ENCODE assay signal across 29 mouse cellular contexts in the genomic region with DNA sequence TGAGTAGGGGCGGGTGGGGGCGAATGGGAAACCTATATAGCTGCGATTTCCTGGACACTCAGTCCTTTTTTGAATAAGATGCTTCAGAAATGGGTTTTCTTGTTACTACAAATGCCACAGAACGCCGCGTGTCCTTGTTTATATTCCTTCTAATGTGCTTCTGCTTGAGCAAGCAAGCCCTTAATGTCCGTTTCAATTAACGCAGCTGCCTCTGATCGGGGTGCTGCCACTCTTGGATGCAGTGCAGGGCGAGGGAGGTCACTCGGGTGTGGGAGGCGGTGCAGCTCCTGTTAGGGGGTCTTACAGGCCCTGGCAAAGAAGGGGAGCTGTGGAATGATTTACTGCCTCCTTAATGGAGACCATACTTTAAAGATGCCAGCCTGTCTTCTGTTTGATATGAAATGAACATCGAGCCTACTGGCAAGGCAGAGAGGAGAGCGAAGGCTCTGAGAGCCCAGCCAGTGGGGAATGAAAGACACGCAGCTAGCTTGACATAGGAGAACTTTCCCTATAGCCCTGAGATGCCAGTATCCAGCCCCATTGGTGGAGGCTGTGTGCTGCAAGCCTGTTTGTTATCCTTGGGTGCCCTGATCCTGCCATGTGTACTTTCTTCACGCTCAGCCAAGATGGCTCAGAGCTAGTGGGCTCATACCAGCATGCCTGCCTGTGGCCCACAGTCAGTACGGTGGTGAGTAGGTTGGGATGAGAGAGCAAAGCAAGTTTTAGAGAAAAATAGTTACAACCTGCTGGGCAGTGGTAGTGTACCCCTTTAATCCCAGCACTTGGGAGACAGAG. TPM values are rescaled to one million over a fixed set of nuclear protein-coding genes. Genes with fewer than 3 reads are reported as not detected.
DNase-seq lines count a peak whose midpoint lies in the region; ATAC-seq and TF ChIP-seq lines count a peak whose summit lies in the region.
"Had no signal": no experiment of that assay in that cellular context is flagged by ENCODE, and none has a peak within 500 bp of the region (broad histone marks: within the 10 kb centered on the region; RNA-seq: fewer than 3 reads in every experiment).

No protein-coding gene starts in this region.

- WGBS in hindbrain, embryonic 13.5 days: 52% methylated on average over 17 of the region's 17 CpGs
- WGBS in hindbrain, embryonic 12.5 days: 64% methylated on average over 17 of the region's 17 CpGs
- 79% methylated on average over 17 of the region's 17 CpGs for WGBS in liver, embryonic 11.5 days
- WGBS in liver, embryonic 12.5 days (ENCODE audit: insufficient replicate concordance): 74% methylated on average over 17 of the region's 17 CpGs

- peak; percentile 28 to 37 for DNase-seq in cerebellum, postnatal 10 days
- DNase-seq in liver, embryonic 11.5 days (ENCODE audit: low spot score): no peak
- DNase-seq in testis, postnatal 14 days (ENCODE audit: low spot score): no peak
- DNase-seq: adrenal gland, postnatal 14 days; gastrocnemius, postnatal 36 days; heart, adult 2 months; heart, postnatal 10 days; kidney, postnatal 14 days; liver; right cerebral cortex, postnatal 25 days; thymus, adult 18-20 months; thymus, postnatal 25 days had no signal

- H3K9me3 ChIP-seq in hindbrain, embryonic 13.5 days: no peaks in the 10 kb centered on the region
- no peaks in the 10 kb centered on the region for H3K9me3 ChIP-seq in hindbrain, embryonic 12.5 days (replicated peaks)
- H3K9me3 ChIP-seq in liver, embryonic 11.5 days (ENCODE audit: control insufficient read depth, low read length): no peaks in the 10 kb centered on the region
- no peaks in the 10 kb centered on the region for H3K9me3 ChIP-seq in liver, embryonic 12.5 days (replicated peaks)
- H3K9me3 ChIP-seq: forebrain, embryonic 15.5 days; G1E; heart, embryonic 13.5 days; lung, embryonic 15.5 days; stomach, embryonic 15.5 days had no signal

- no peak overlapping the region for H3K9ac ChIP-seq in hindbrain, embryonic 13.5 days
- H3K9ac ChIP-seq in hindbrain, embryonic 12.5 days: no peak overlapping the region
- 0 out of 2 replicates have a peak overlapping the region, but pooled peaks have one; percentile 9 for H3K9ac ChIP-seq in liver, embryonic 11.5 days (ENCODE audit: low read depth, low read length)
- H3K9ac ChIP-seq in liver, embryonic 12.5 days: no peak overlapping the region
- H3K9ac ChIP-seq: forebrain, embryonic 15.5 days; heart, embryonic 13.5 days; lung, embryonic 15.5 days; stomach, embryonic 15.5 days had no signal

- H3K4me3 ChIP-seq in hindbrain, embryonic 13.5 days: no peak overlapping the region
- no peak overlapping the region for H3K4me3 ChIP-seq in hindbrain, embryonic 12.5 days
- H3K4me3 ChIP-seq in liver, embryonic 11.5 days (ENCODE audit: low read depth, low read length): no peak overlapping the region
- H3K4me3 ChIP-seq in liver, embryonic 12.5 days: no peak overlapping the region
- H3K4me3 ChIP-seq in testis, adult 2 months (ENCODE audit: control insufficient read depth, low read depth, low read length): peak overlapping the region; percentile 55
- H3K4me3 ChIP-seq: forebrain, embryonic 15.5 days; gastrocnemius, adult 2 months; heart, adult 2 months; heart, embryonic 13.5 days; lung, embryonic 15.5 days; stomach, embryonic 15.5 days had no signal

- ATAC-seq in cerebellum, adult (ENCODE audit: insufficient number of reproducible peaks, low FRiP score, low TSS enrichment): no peak
- no peak for ATAC-seq in hindbrain, embryonic 13.5 days (ENCODE audit: low FRiP score)
- ATAC-seq in hindbrain, embryonic 12.5 days (ENCODE audit: low FRiP score): no peak
- no peak for ATAC-seq in liver, embryonic 11.5 days (replicated peaks; ENCODE audit: low FRiP score)
- ATAC-seq in liver, embryonic 12.5 days: no peak
- ATAC-seq: forebrain, embryonic 15.5 days; inflammation-experienced regulatory T-cells, adult 6 months had no signal

- TF ChIP-seq POLR2A in testis, adult 2 months (IDR thresholded peaks at IDR 0.05; ENCODE audit: control insufficient read depth, low read depth, low read length): no peak

- H3K4me2 ChIP-seq in hindbrain, embryonic 13.5 days: no peak overlapping the region
- H3K4me2 ChIP-seq in hindbrain, embryonic 12.5 days (replicated peaks): no peak overlapping the region
- H3K4me2 ChIP-seq in liver, embryonic 11.5 days: no peak overlapping the region
- H3K4me2 ChIP-seq in liver, embryonic 12.5 days: no peak overlapping the region
- H3K4me2 ChIP-seq: forebrain, embryonic 15.5 days; heart, embryonic 13.5 days; lung, embryonic 15.5 days; midbrain, embryonic 11.5 days; stomach, embryonic 15.5 days had no signal

- peaks cover 31% of the 10 kb centered on the region for H3K4me1 ChIP-seq in hindbrain, embryonic 13.5 days (replicated peaks)
- peaks cover 29% of the 10 kb centered on the region for H3K4me1 ChIP-seq in hindbrain, embryonic 12.5 days
- H3K4me1 ChIP-seq in liver, embryonic 11.5 days (replicated peaks; ENCODE audit: control insufficient read depth, insufficient read depth, low read length): peaks cover 17% of the 10 kb centered on the region
- H3K4me1 ChIP-seq in liver, embryonic 12.5 days: peaks cover 39% of the 10 kb centered on the region
- H3K4me1 ChIP-seq in testis, adult 2 months (ENCODE audit: control insufficient read depth, insufficient read depth, low read length): peaks cover 4% of the 10 kb centered on the region; the same call in 1 of the 2 replicates
- H3K4me1 ChIP-seq: lung, embryonic 15.5 days; stomach, embryonic 15.5 days had no signal

- no peaks in the 10 kb centered on the region for H3K36me3 ChIP-seq in hindbrain, embryonic 13.5 days
- H3K36me3 ChIP-seq in hindbrain, embryonic 12.5 days: no peaks in the 10 kb centered on the region
- H3K36me3 ChIP-seq in liver, embryonic 11.5 days (ENCODE audit: control insufficient read depth, insufficient read depth, low read length): no peaks in the 10 kb centered on the region
- H3K36me3 ChIP-seq in liver, embryonic 12.5 days: no peaks in the 10 kb centered on the region
- no peaks in the 10 kb centered on the region for H3K36me3 ChIP-seq in testis, adult 2 months (ENCODE audit: control insufficient read depth, insufficient read depth, low read length)
- H3K36me3 ChIP-seq: forebrain, embryonic 15.5 days; G1E; heart, embryonic 13.5 days; lung, embryonic 15.5 days; stomach, embryonic 15.5 days had no signal

- TF ChIP-seq CTCF in testis, adult 2 months (IDR thresholded peaks at IDR 0.05; ENCODE audit: control insufficient read depth, insufficient read depth, insufficient replicate concordance, low read depth, low read length): no peak

- no peaks in the 10 kb centered on the region for H3K27me3 ChIP-seq in hindbrain, embryonic 13.5 days
- H3K27me3 ChIP-seq in hindbrain, embryonic 12.5 days: no peaks in the 10 kb centered on the region
- no peaks in the 10 kb centered on the region for H3K27me3 ChIP-seq in liver, embryonic 11.5 days (replicated peaks; ENCODE audit: control insufficient read depth, insufficient read depth, low read length)
- H3K27me3 ChIP-seq in liver, embryonic 12.5 days (replicated peaks): peaks cover 18% of the 10 kb centered on the region
- H3K27me3 ChIP-seq in testis, adult 2 months (ENCODE audit: control insufficient read depth, insufficient read depth, low read length): no peaks in the 10 kb centered on the region
- H3K27me3 ChIP-seq: forebrain, embryonic 15.5 days; heart, embryonic 13.5 days; lung, embryonic 15.5 days; stomach, embryonic 15.5 days had no signal

- peak overlapping the region; percentile 31; the same call in 1 of the 2 replicates for H3K27ac ChIP-seq in hindbrain, embryonic 13.5 days
- H3K27ac ChIP-seq in hindbrain, embryonic 12.5 days: no peak overlapping the region
- H3K27ac ChIP-seq in liver, embryonic 11.5 days (ENCODE audit: low read depth, low read length): no peak overlapping the region
- no peak overlapping the region for H3K27ac ChIP-seq in liver, embryonic 12.5 days
- no peak overlapping the region for H3K27ac ChIP-seq in testis, adult 2 months (ENCODE audit: control insufficient read depth, insufficient read depth, low read depth, low read length)
- H3K27ac ChIP-seq: forebrain, embryonic 15.5 days; heart, adult 2 months; heart, embryonic 13.5 days; lung, embryonic 15.5 days; stomach, embryonic 15.5 days had no signal

RNA-seq across cellular contexts. Expression of a gene that starts 7.8 kb away (rescaled TPM):
- polyA plus RNA-seq in hindbrain, embryonic 13.5 days (2015; fragmentation: Nextera tagmentation; extraction: Ambion mirVana): 25.3 and 27.5 TPM in 2 replicates
- 34.1 and 37.7 TPM in 2 replicates for polyA plus RNA-seq in hindbrain, embryonic 12.5 days (2016; fragmentation: Nextera tagmentation; extraction: Ambion mirVana)
- 59.5 and 66.2 TPM in 2 replicates for polyA plus RNA-seq in liver, embryonic 11.5 days (2014; fragmentation: Nextera tagmentation; extraction: Ambion mirVana)
- 29.6 and 37.1 TPM in 2 replicates for polyA plus RNA-seq in liver, embryonic 12.5 days (2016; fragmentation: Nextera tagmentation; extraction: Ambion mirVana)
- 62.8 and 64.0 TPM in 2 replicates for polyA plus RNA-seq in testis, adult 2 months (2012; rRNA removed)

RNA-seq across cellular contexts. Expression of a gene that starts 8.1 kb away (rescaled TPM):
- polyA plus RNA-seq in hindbrain, embryonic 13.5 days (2015; fragmentation: Nextera tagmentation; extraction: Ambion mirVana): 1.4 TPM in 2 replicates
- 1.7 and 3.0 TPM in 2 replicates for polyA plus RNA-seq in hindbrain, embryonic 12.5 days (2016; fragmentation: Nextera tagmentation; extraction: Ambion mirVana)
- polyA plus RNA-seq in liver, embryonic 11.5 days (2014; fragmentation: Nextera tagmentation; extraction: Ambion mirVana): 0.62 TPM in 1 of 2 replicates, not detected in the other
- 0.29 and 0.36 TPM in 2 replicates for polyA plus RNA-seq in liver, embryonic 12.5 days (2016; fragmentation: Nextera tagmentation; extraction: Ambion mirVana)
- 1.4 and 2.9 TPM in 2 replicates for polyA plus RNA-seq in testis, adult 2 months (2012; rRNA removed)
- polyA plus RNA-seq: heart, adult 2 months; inflammation-experienced regulatory T-cells, adult 6 months; kidney, adult 2 months; liver, embryonic 16.5 days; lung, embryonic 15.5 days had no signal

RNA-seq across cellular contexts. Expression of a gene that starts 13.2 kb away (rescaled TPM):
- polyA plus RNA-seq in hindbrain, embryonic 13.5 days (2015; fragmentation: Nextera tagmentation; extraction: Ambion mirVana): not detected in 2 replicates
- polyA plus RNA-seq in hindbrain, embryonic 12.5 days (2016; fragmentation: Nextera tagmentation; extraction: Ambion mirVana): 0.36 TPM in 1 of 2 replicates, not detected in the other
- polyA plus RNA-seq in liver, embryonic 11.5 days (2014; fragmentation: Nextera tagmentation; extraction: Ambion mirVana): not detected in 2 replicates
- not detected in 2 replicates for polyA plus RNA-seq in liver, embryonic 12.5 days (2016; fragmentation: Nextera tagmentation; extraction: Ambion mirVana)
- not detected in 2 replicates for polyA plus RNA-seq in testis, adult 2 months (2012; rRNA removed)
- polyA plus RNA-seq: embryonic facial prominence, embryonic 11.5 days; forebrain, embryonic 15.5 days; G1E; heart, adult 2 months; heart, embryonic 13.5 days; inflammation-experienced regulatory T-cells, adult 6 months; kidney, adult 2 months; limb, embryonic 11.5 days; liver, embryonic 16.5 days; lung, embryonic 15.5 days; midbrain, embryonic 11.5 days; stomach, embryonic 15.5 days had no signal

Comparison
In these comparisons a context has a peak if more than half of its experiments do, and no peak if none do; other contexts are left out.
1. DNase-seq: peak in cerebellum, postnatal 10 days (2 of 2); none in liver, embryonic 11.5 days (single experiment) and testis, postnatal 14 days (single experiment).